ENCODE assay signal across 7 mouse cellular contexts in the genomic region with DNA sequence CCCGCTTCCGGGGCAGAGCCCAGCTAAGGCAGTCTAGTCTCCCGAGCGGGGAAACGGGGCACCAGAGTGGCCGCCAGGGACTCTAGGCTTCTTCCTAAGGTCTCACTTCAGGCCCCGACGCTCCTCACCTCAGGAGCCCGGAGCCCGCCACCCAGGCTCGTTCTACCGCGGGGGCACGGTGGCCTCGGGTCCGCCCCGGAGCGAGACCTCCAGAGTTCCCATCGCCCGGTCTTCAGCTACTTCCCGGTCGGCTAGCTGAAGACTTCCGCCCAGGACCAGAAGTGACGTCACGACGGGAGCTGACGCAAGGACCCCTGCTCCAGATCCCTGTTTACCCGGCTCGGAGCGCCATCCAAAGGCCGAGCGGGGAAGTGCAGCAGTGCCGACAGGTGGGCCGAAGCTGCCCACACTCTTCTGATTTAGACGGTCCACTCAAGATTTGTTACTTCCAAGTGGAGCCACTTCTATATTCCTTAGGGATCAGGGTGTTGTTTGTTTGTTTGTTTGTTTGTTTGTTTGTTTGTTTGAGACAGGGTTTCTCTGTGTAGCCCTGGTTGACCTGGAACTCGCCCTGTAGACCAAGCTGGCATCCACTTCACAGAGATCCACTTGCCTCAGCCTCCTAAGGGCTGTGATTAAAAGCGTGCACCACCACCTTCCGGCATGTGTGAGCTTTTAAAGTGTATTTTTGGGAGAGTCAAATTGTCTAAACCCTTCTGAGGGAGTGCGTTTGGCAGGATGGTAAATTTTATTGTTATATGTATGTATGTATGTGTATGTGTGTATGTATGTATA. TPM values are rescaled to one million over a fixed set of nuclear protein-coding genes. Genes with fewer than 3 reads are reported as not detected.
DNase-seq lines count a peak whose midpoint lies in the region; ATAC-seq and TF ChIP-seq lines count a peak whose summit lies in the region.

A gene (minus strand): TSS at position 283 of the 795 bp plus-strand sequence.

- TF ChIP-seq CTCF in intestine, postnatal 0 days (IDR thresholded peaks at IDR 0.05; ENCODE audit: low read depth): peak; percentile 97
- TF ChIP-seq CTCF in small intestine, adult 2 months (IDR thresholded peaks at IDR 0.05; ENCODE audit: extremely low read depth, insufficient read length, insufficient replicate concordance, low read depth, low read length): peak; percentile 82; the same call in 1 of the 2 replicates

- peak within 1 kb of the TSS; percentile 72 for H3K9ac ChIP-seq in intestine, postnatal 0 days (ENCODE audit: low read depth, low read length)
- peak within 1 kb of the TSS; percentile 86 for H3K9ac ChIP-seq in midbrain, embryonic 12.5 days (replicated peaks)

- intact Hi-C loops in left cerebral cortex, postnatal 4 days (cut with DNase I): no loop called here

- peak; percentile 92 for DNase-seq in adrenal gland, adult 8-10 months
- peak; percentile 95 for DNase-seq in embryo, embryonic 9.5 days (ENCODE audit: extremely low spot score)
- no peak for DNase-seq in gonadal fat pad, adult 2 months (ENCODE audit: low read depth)
- DNase-seq in left cerebral cortex, postnatal 4 days: peak; percentile 98

- H3K27me3 ChIP-seq in intestine, postnatal 0 days (replicated peaks; ENCODE audit: control insufficient read depth, insufficient read depth, low read length): no peaks in the 10 kb centered on the region
- no peaks in the 10 kb centered on the region for H3K27me3 ChIP-seq in midbrain, embryonic 12.5 days
- H3K27me3 ChIP-seq in small intestine, adult 2 months (ENCODE audit: control insufficient read depth, insufficient read depth, low read length): no peaks in the 10 kb centered on the region

- peak; percentile 67; the same call in 1 of the 2 replicates for TF ChIP-seq POLR2A in small intestine, adult 2 months (IDR thresholded peaks at IDR 0.05; ENCODE audit: low read depth, low read length)

- WGBS in intestine, postnatal 0 days: 7% methylated on average over 39 of the region's 39 CpGs
- WGBS in midbrain, embryonic 12.5 days: 7% methylated on average over 39 of the region's 39 CpGs
- 5% methylated on average over 39 of the region's 39 CpGs for WGBS in small intestine, adult 2 months

- H3K4me2 ChIP-seq in intestine, postnatal 0 days (replicated peaks; ENCODE audit: low read depth): peak within 1 kb of the TSS; percentile 94
- peak within 1 kb of the TSS; percentile 98 for H3K4me2 ChIP-seq in midbrain, embryonic 12.5 days (replicated peaks)

- peak; percentile 88 for ATAC-seq in intestine, postnatal 0 days
- peak; percentile 82 for ATAC-seq in midbrain, embryonic 12.5 days (ENCODE audit: low FRiP score, low read depth)

- H3K27ac ChIP-seq in intestine, postnatal 0 days (ENCODE audit: low read depth, low read length): peak within 1 kb of the TSS; percentile 54
- peak within 1 kb of the TSS; percentile 64; the same call in 1 of the 2 replicates for H3K27ac ChIP-seq in midbrain, embryonic 12.5 days (replicated peaks)
- peak within 1 kb of the TSS; percentile 96 for H3K27ac ChIP-seq in small intestine, adult 2 months (ENCODE audit: insufficient read depth, low read depth, low read length)

- no peaks in the 10 kb centered on the region for H3K9me3 ChIP-seq in intestine, postnatal 0 days (ENCODE audit: control insufficient read depth)
- no peaks in the 10 kb centered on the region for H3K9me3 ChIP-seq in midbrain, embryonic 12.5 days

- H3K36me3 ChIP-seq in intestine, postnatal 0 days (ENCODE audit: control insufficient read depth, insufficient read depth): peaks cover 13% of the 10 kb centered on the region
- peaks cover 20% of the 10 kb centered on the region for H3K36me3 ChIP-seq in midbrain, embryonic 12.5 days
- H3K36me3 ChIP-seq in small intestine, adult 2 months (ENCODE audit: control insufficient read depth, insufficient read depth, low read length): peaks cover 22% of the 10 kb centered on the region

- H3K4me3 ChIP-seq in intestine, postnatal 0 days (ENCODE audit: low read depth, low read length): peak within 1 kb of the TSS; percentile 71
- peak within 1 kb of the TSS; percentile 95 for H3K4me3 ChIP-seq in midbrain, embryonic 12.5 days
- peak within 1 kb of the TSS; percentile 98 for H3K4me3 ChIP-seq in small intestine, adult 2 months (ENCODE audit: low read depth, low read length)

- H3K4me1 ChIP-seq in intestine, postnatal 0 days (replicated peaks; ENCODE audit: control insufficient read depth, insufficient read depth, low read length): 0 out of 2 replicates have a peak, but pooled peaks cover 3% of the 10 kb centered on the region
- peaks cover 14% of the 10 kb centered on the region for H3K4me1 ChIP-seq in midbrain, embryonic 12.5 days
- peaks cover 14% of the 10 kb centered on the region for H3K4me1 ChIP-seq in small intestine, adult 2 months (ENCODE audit: control insufficient read depth, insufficient read depth, insufficient read length, low read length)

RNA-seq across cellular contexts. Expression of the gene that starts here (rescaled TPM):
- total RNA-seq in adrenal gland, adult 8-10 months (2022): 100 to 1,000 TPM; 161 to 204 (median 178) TPM
- polyA plus RNA-seq in gonadal fat pad, adult 2 months (2012; rRNA removed): 122 and 158 TPM in 2 replicates
- polyA plus RNA-seq in intestine, postnatal 0 days (2015; fragmentation: Nextera tagmentation; extraction: Ambion mirVana): 117 and 124 TPM in 2 replicates
- 100 to 1,000 TPM; 141 to 144 TPM for total RNA-seq in left cerebral cortex, postnatal 4 days (2021)
- 162 and 173 TPM in 2 replicates for polyA plus RNA-seq in midbrain, embryonic 12.5 days (2016; fragmentation: Nextera tagmentation; extraction: Ambion mirVana)
- 157 and 163 TPM in 2 replicates for polyA plus RNA-seq in small intestine, adult 2 months (2012; rRNA removed)
